Mouse (Mus musculus): ENCODE measurements at regions not wholly inside any gene's neighbourhood (a gene's known extent, or its start where the extent isn't known, plus 50 kb on each side); places are given as distances from the start of the nearest gene placed in this dataset.

- TF ChIP-seq CTCF (IDR thresholded peaks at IDR 0.05; ENCODE audit: extremely low read depth, insufficient read depth, low read length) (no peak), POLR2A (IDR thresholded peaks at IDR 0.05; ENCODE audit: extremely low read depth, insufficient read depth, low read length) (no peak)
Measured at GRCm38 (mm10) chr17:51459119-51459518, 280.0 kb upstream of the Tbc1d5 start.

Data from cortical plate, adult 2 months (tissue).